Mouse (Mus musculus) stomach, embryonic 14.5 days (tissue): ENCODE data around the gene Fads2. TPM values are rescaled to one million over a fixed set of nuclear protein-coding genes. Genes with fewer than 3 reads are reported as not detected.

Experiments
- ATAC-seq: fragments of 200-750 bp; cut with Nextera tagmentation; 2 replicates; pipeline ENCODE4 v1.8.0; 2017; ENCODE audit warnings: low read depth, moderate TSS enrichment; ENCODE audit not compliant: insufficient number of reproducible peaks, insufficient read depth, low FRiP score
- H3K27ac ChIP-seq: fragments of 300-500 bp; sonication (generic); 2 replicates; pipeline ENCODE4 v1.5.1; 2014; ENCODE audit warnings: mild to moderate bottlenecking, low read length, moderate library complexity, mixed read lengths
- H3K27me3 ChIP-seq: fragments of 300-500 bp; sonication (generic); 2 replicates; pipeline ENCODE4 v1.6.1; 2014; ENCODE audit warnings: low read length, control low read depth, mixed read lengths; ENCODE audit not compliant: control insufficient read depth, insufficient read depth
- H3K36me3 ChIP-seq: fragments of 300-500 bp; sonication (generic); 2 replicates; pipeline ENCODE4 v1.6.1; 2014; ENCODE audit warnings: mild to moderate bottlenecking, control low read depth, low read length, moderate library complexity, mixed read lengths; ENCODE audit not compliant: control insufficient read depth, insufficient read depth
- H3K4me1 ChIP-seq: fragments of 300-500 bp; sonication (generic); 2 replicates; pipeline ENCODE4 v1.6.1; 2014; ENCODE audit warnings: low read length, control low read depth, mixed read lengths; ENCODE audit not compliant: control insufficient read depth, insufficient read depth
- H3K4me2 ChIP-seq: fragments of 300-500 bp; sonication (generic); replicated peaks from 2 replicates; pipeline ENCODE4 v1.6.1; 2014; ENCODE audit warnings: low read depth, low read length, control low read depth
- H3K4me3 ChIP-seq: fragments of 300-500 bp; sonication (generic); 2 replicates; pipeline ENCODE4 v1.5.1; 2014; ENCODE audit warnings: low read depth, low read length, control low read depth
- H3K9ac ChIP-seq: fragments of 300-500 bp; sonication (generic); replicated peaks from 2 replicates; pipeline ENCODE4 v1.6.1; 2014; ENCODE audit warnings: low read depth, mild to moderate bottlenecking, control low read depth, low read length, moderate library complexity, mixed read lengths
- H3K9me3 ChIP-seq: fragments of 300-500 bp; sonication (generic); 2 replicates; pipeline ENCODE4 v1.6.1; 2016; ENCODE audit warnings: low read depth, low read length, control low read depth; ENCODE audit not compliant: control insufficient read depth
- WGBS: fragments of 180-500 bp; shearing (Covaris S2); extraction: QIAGEN DNeasy Blood & Tissue Kit; methylation state at CpG from one replicate; pipeline ENCODE4 v1.1.7; 2014; 5-methylcytosine and 5-hydroxymethylcytosine counted together
- polyA plus RNA-seq: library from polyadenylated mRNA; unstranded; fragments of >200 nt; fragmentation: Nextera tagmentation; extraction: Ambion mirVana; gene quantifications from 2 replicates; pipeline ENCODE4 v1.2.1, GENCODE M21; 2014

Fads2 gene
- polyA plus RNA-seq, 1 experiment from 2014 or later: 49.1 TPM

DNA sequence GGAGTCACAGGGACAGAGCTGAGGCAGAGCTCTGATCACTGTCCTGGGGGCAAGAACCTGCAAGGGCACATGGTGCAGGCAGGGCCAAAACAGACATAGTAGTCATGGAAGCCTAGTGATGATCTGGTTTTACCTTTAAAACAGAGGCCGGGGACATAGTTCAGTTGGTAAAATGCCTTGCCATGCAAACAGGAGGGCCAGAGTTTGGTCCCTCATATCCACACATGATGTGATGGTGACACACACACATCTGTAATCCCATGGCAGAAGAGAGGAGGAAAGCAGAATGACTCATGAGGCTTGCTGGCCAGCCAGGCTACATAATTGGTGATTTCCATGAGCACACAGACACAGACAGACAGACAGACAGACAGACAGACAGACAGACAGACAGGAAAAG is 6.6 kb upstream of the Fads2 start:
- no peak for ATAC-seq
- no peaks in the 10 kb centered on the region for H3K9me3 ChIP-seq
- H3K27me3 ChIP-seq: no peaks in the 10 kb centered on the region
- H3K4me3 ChIP-seq: no peak overlapping the region
- H3K9ac ChIP-seq: no peak overlapping the region
- 90% methylated on average over 1 of the region's 1 CpGs for WGBS
- no peak overlapping the region for H3K27ac ChIP-seq
- no peaks in the 10 kb centered on the region for H3K36me3 ChIP-seq
- H3K4me1 ChIP-seq: no peaks in the 10 kb centered on the region
- no peak overlapping the region for H3K4me2 ChIP-seq

DNA sequence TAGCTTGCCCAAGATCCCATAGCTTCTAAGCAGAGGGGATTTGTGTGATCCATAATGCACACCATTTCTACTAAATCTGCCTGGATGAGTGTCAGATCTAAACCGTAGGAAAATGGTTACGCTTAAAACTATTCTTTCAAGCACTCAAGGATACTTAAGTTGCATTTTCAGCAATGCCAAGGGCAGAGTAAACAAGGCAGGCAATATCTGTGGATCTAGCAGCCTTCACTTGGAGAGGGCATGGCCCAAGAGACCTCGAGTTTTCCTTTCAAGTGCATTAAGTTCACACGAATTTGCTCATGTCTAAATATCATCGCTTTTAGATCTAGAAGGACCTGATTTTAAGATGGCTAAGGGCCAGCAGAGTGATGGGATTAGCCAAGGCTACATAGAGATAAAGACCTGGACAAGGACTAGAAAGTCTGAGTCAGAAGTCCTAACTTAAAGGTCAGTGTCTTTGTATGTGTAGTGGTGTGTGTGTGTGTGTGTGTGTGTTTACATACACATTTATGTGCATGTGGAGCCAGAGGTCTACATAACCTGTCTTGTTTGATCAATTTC is 5.6 kb upstream of the Fads2 start:
- no peak for ATAC-seq
- Histone ChIP-seq H3K4me2 (no peak overlapping the region), H3K9ac (no peak overlapping the region), H3K27me3 (no peaks in the 10 kb centered on the region), H3K9me3 (no peaks in the 10 kb centered on the region), H3K4me1 (no peaks in the 10 kb centered on the region; the same call in 1 of the 2 replicates), H3K27ac (no peak overlapping the region), H3K36me3 (no peaks in the 10 kb centered on the region), H3K4me3 (no peak overlapping the region)
- 80% methylated on average over 5 of the region's 5 CpGs for WGBS

DNA sequence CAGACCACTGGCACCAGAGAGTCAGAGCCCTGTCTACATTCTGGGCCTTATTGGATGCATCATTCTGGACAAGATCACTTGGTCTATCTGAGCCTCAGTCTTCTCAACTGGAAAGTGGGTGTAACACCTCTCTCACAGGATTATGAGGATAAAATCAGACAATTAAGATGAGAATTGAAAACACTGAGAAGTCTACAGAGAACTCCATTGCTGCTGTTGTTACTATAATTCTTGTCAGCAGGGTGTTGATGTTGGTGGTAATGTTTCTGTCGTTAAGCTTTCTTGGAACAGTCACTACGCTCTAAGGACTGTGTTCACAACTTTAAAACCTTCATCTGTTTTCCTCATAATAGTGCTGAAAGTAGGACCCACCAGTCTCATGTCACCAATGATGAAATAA is 5.1 kb upstream of the Fads2 start:
- ATAC-seq: no peak
- no peaks in the 10 kb centered on the region for H3K36me3 ChIP-seq
- no peak overlapping the region for H3K4me3 ChIP-seq
- H3K4me1 ChIP-seq: no peaks in the 10 kb centered on the region; the same call in 1 of the 2 replicates
- H3K4me2 ChIP-seq: no peak overlapping the region
- H3K9me3 ChIP-seq: no peaks in the 10 kb centered on the region
- no peak overlapping the region for H3K27ac ChIP-seq
- 86% methylated on average over 2 of the region's 2 CpGs for WGBS
- H3K9ac ChIP-seq: no peak overlapping the region
- no peaks in the 10 kb centered on the region for H3K27me3 ChIP-seq

DNA sequence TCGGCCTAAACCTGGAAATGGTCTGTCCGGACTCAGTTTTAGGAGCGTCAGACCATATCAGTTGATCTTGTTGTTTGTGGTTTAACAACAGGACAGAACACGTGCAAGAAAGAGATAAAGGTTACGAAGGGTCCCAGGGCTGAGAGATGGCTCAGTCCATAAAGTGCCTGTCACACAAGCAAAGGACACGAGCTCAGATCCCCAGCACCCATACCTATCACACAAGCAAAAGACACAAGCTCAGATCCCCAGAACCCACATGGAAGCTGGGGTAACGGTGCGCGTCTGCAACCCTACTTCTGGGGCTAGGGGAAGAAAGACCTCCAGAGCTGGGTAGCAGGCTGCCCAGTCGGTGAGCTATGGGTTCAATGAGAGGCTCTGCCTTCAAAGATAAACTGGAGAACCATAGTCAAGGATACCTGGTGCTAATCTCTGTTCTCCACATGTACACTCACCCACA is 3.5 kb upstream of the Fads2 start:
- no peak overlapping the region for H3K27ac ChIP-seq
- ATAC-seq: no peak
- WGBS: 77% methylated on average over 10 of the region's 10 CpGs
- no peak overlapping the region for H3K4me3 ChIP-seq
- no peaks in the 10 kb centered on the region; the same call in 1 of the 2 replicates for H3K4me1 ChIP-seq
- no peaks in the 10 kb centered on the region for H3K27me3 ChIP-seq
- H3K4me2 ChIP-seq: no peak overlapping the region
- H3K9me3 ChIP-seq: no peaks in the 10 kb centered on the region
- H3K9ac ChIP-seq: no peak overlapping the region
- no peaks in the 10 kb centered on the region for H3K36me3 ChIP-seq

DNA sequence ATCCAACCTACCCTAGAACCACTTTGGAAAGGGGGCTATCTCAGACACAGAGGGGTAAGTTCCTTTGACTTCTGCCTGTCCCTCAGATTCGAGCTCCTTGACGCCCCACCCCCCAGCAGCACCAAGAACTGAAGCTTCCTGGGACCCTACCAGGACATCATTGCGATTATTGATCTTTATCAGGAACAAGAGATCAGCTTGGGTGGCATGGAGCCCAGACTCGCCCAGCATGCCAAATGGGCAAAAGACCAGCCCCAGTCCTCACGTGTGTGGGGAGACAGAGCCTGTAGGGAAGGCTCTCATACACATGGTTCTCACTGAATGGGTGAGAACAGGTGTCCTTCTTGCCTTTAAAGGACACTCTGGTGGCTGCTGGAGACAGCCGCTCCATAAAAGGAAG is 2.7 kb upstream of the Fads2 start:
- Histone ChIP-seq H3K27me3 (no peaks in the 10 kb centered on the region), H3K4me1 (no peaks in the 10 kb centered on the region; the same call in 1 of the 2 replicates), H3K9me3 (no peaks in the 10 kb centered on the region), H3K9ac (no peak overlapping the region), H3K36me3 (no peaks in the 10 kb centered on the region), H3K4me3 (no peak overlapping the region), H3K4me2 (no peak overlapping the region), H3K27ac (no peak overlapping the region)
- WGBS: 82% methylated on average over 6 of the region's 6 CpGs
- ATAC-seq: no peak

DNA sequence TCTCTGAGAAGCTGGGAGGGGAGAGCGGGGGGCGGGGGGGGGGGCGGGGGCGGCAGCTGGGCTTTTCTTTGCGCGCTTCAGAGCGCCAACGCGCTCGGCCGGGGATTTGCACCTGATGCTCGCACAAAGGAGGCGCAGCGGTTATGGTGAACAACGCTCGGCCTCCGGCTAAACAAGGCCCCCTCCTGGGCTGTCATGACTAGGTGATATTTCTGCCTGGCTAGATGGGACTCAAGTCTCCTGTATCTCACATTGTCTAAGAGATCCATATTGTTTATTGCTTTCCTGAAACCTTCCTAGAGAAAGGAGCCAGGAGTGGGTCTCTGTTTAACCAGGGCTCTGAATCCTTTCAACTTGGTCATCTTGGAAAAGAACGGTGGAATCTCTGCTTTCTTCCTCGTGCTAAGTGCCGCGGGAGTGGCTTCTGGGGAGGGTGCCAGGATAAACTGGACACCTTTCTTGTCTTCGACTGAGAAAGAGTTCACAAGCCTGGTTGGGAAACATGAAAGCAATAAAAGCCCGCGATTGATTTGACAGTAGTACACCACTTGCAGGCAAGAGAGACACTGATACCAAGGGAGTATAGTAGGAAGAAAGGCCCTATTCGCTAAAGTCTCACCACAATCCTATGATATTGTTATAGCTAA is 631 bp upstream of the Fads2 start:
- no peaks in the 10 kb centered on the region for H3K27me3 ChIP-seq
- WGBS: 4% methylated on average over 21 of the region's 25 CpGs
- H3K9me3 ChIP-seq: no peaks in the 10 kb centered on the region
- peak overlapping the region; percentile 89 for H3K27ac ChIP-seq
- peak overlapping the region; percentile 78 for H3K4me2 ChIP-seq
- H3K4me3 ChIP-seq: peak overlapping the region; percentile 61
- no peak; the same call in 1 of the 2 replicates for ATAC-seq
- H3K36me3 ChIP-seq: no peaks in the 10 kb centered on the region
- H3K9ac ChIP-seq: peak overlapping the region; percentile 66; the same call in 1 of the 2 replicates
- H3K4me1 ChIP-seq: no peaks in the 10 kb centered on the region; the same call in 1 of the 2 replicates

DNA sequence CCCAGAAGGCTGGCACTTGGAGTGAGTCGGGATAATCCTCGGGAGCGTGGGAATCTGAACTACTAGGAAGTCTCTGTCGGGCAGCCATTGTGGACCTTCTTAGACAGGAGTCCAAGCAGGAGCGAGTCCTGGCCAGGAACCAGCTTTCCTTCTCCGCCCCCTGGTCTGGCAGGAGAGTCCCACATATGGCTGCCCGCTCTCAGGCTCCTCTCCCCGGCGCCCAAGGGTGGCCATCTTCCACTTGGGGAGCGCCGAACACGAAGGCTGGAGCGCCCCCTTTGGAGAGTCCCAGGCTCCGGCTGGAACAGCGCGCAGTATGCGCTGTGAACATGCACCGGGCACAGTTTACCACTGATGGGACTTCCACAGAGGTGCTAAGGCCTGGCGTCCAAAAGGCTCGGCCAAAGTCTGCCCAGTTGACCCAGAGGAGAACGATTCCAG is 895 bp downstream of the Fads2 start:
- peak; percentile 39 for ATAC-seq
- Histone ChIP-seq H3K36me3 (peaks cover 4% of the 10 kb centered on the region; the same call in 1 of the 2 replicates), H3K27me3 (no peaks in the 10 kb centered on the region), H3K9me3 (no peaks in the 10 kb centered on the region), H3K4me2 (peak overlapping the region; percentile 78), H3K4me3 (peak overlapping the region; percentile 61), H3K27ac (peak overlapping the region; percentile 89; the same call in 1 of the 2 replicates), H3K4me1 (no peaks in the 10 kb centered on the region; the same call in 1 of the 2 replicates), H3K9ac (peak overlapping the region; percentile 66)
- WGBS: 0% methylated on average over 20 of the region's 21 CpGs

DNA sequence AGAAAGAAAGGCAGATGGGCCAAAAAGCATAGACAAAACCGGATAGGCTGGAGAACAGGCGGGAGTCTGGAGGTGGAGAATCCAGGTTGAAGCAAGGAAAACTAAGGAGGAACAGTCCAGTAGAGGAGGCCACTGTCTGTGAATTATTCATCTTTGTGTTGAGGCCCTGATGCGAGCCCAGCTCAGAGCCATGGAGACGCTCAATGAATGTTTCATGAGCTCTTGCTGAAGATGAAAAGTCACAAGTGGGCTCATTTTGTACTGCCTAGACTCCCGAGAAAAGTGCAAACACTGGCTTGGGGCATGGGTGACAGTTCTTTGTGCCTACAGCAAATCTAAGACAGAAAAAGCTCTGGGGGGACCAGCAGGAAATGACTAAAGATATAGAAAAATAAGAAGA is 3.7 kb downstream of the Fads2 start:
- WGBS: 84% methylated on average over 5 of the region's 5 CpGs
- no peak for ATAC-seq
- H3K4me3 ChIP-seq: no peak overlapping the region
- no peak overlapping the region for H3K27ac ChIP-seq
- H3K9ac ChIP-seq: no peak overlapping the region
- peaks cover 4% of the 10 kb centered on the region; the same call in 1 of the 2 replicates for H3K36me3 ChIP-seq
- no peaks in the 10 kb centered on the region for H3K9me3 ChIP-seq
- no peak overlapping the region for H3K4me2 ChIP-seq
- no peaks in the 10 kb centered on the region; the same call in 1 of the 2 replicates for H3K4me1 ChIP-seq
- no peaks in the 10 kb centered on the region for H3K27me3 ChIP-seq
